Mouse (Mus musculus) heart, postnatal 0 days (tissue): ENCODE results near the gene Edf1. TPM values are rescaled to one million over a fixed set of nuclear protein-coding genes. Genes with fewer than 3 reads are reported as not detected.

Experiments used
- ATAC-seq: fragments of 200-750 bp; cut with Nextera tagmentation; 2 replicates; pipeline ENCODE4 v1.8.0; 2017; ENCODE audit warnings: low read depth, moderate number of reproducible peaks, moderate library complexity; ENCODE audit not compliant: insufficient read depth
- DNase-seq: peaks from one replicate; pipeline ENCODE4 v3.0.0-alpha.2; 2016; ENCODE audit warnings: low spot score
- H3K27ac ChIP-seq: fragments of 300-500 bp; sonication (generic); 2 replicates; pipeline ENCODE4 v1.5.1; 2014; ENCODE audit warnings: low read depth, mild to moderate bottlenecking
- H3K27me3 ChIP-seq: fragments of 300-500 bp; sonication (generic); 2 replicates; pipeline ENCODE4 v1.6.1; 2014; ENCODE audit warnings: low read length, mixed read lengths; ENCODE audit not compliant: control insufficient read depth, insufficient read depth
- H3K36me3 ChIP-seq: fragments of 300-500 bp; sonication (generic); replicated peaks from 2 replicates; pipeline ENCODE4 v1.6.1; 2014; ENCODE audit warnings: low read length, mixed read lengths; ENCODE audit not compliant: control insufficient read depth, insufficient read depth
- H3K4me1 ChIP-seq: fragments of 300-500 bp; sonication (generic); 2 replicates; pipeline ENCODE4 v1.6.1; 2014; ENCODE audit warnings: antibody characterized with exemption; ENCODE audit not compliant: control insufficient read depth, insufficient read depth
- H3K4me2 ChIP-seq: fragments of 300-500 bp; sonication (generic); 2 replicates; pipeline ENCODE4 v1.6.1; 2014; ENCODE audit warnings: low read depth, mild to moderate bottlenecking, low read length, moderate library complexity
- H3K4me3 ChIP-seq: fragments of 300-500 bp; sonication (generic); 2 replicates; pipeline ENCODE4 v1.5.1; 2014; ENCODE audit warnings: low read depth, low read length
- H3K9ac ChIP-seq: fragments of 300-500 bp; sonication (generic); replicated peaks from 2 replicates; pipeline ENCODE4 v1.6.1; 2014; ENCODE audit warnings: low read depth, low read length, mixed read lengths
- H3K9me3 ChIP-seq: fragments of 300-500 bp; sonication (generic); replicated peaks from 2 replicates; pipeline ENCODE4 v1.6.1; 2016; ENCODE audit warnings: low read length; ENCODE audit not compliant: control insufficient read depth
- CTCF ChIP-seq: IDR thresholded peaks from 2 replicates; pipeline ENCODE4 v1.5.1; 2016; ENCODE audit warnings: antibody characterized with exemption, control low read depth, low read depth
- EP300 ChIP-seq: IDR thresholded peaks from 2 replicates; pipeline ENCODE4 v1.6.1; 2016; ENCODE audit warnings: antibody characterized with exemption, low read depth
- WGBS: fragments of 180-500 bp; shearing (Covaris S2); extraction: QIAGEN DNeasy Blood & Tissue Kit; methylation state at CpG from one replicate; pipeline ENCODE4 v1.1.7; 2014; 5-methylcytosine and 5-hydroxymethylcytosine counted together
- polyA plus RNA-seq: library from polyadenylated mRNA; unstranded; fragments of >200 nt; fragmentation: Nextera tagmentation; extraction: Ambion mirVana; gene quantifications from 2 replicates; pipeline ENCODE4 v1.2.1, GENCODE M21; 2015
- total RNA-seq: library from RNA; depleted of rRNA; stranded (reverse); fragments of >200 nt; gene quantifications from 2 replicates; pipeline ENCODE4 v1.2.3, GENCODE M21; 2014; ENCODE audit warnings: low replicate concordance

Gene Edf1
- total and polyA plus RNA-seq, 2 experiments from 2014 or later: 112 to 314 TPM

DNA sequence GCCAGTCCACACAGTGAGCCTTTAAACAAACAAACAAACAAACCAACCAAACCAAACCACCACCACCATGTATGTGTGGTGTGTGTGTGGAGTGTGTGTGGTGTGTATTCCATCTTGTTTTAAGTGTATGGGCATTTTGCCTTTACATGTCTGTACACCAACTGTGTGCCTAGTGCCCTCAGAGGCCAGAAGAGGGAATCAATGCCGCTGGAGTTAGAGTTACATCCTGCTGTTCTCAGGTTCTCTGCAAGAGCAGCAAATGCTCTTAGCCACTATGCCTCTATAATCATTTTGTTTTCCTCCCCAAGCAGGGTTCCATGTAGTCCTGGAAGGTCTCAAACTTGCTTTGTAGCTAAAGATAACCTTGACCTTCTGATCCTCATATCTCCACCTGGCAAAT is 1.4 kb upstream of the Edf1 start:
- H3K27me3 ChIP-seq: no peaks in the 10 kb centered on the region

DNA sequence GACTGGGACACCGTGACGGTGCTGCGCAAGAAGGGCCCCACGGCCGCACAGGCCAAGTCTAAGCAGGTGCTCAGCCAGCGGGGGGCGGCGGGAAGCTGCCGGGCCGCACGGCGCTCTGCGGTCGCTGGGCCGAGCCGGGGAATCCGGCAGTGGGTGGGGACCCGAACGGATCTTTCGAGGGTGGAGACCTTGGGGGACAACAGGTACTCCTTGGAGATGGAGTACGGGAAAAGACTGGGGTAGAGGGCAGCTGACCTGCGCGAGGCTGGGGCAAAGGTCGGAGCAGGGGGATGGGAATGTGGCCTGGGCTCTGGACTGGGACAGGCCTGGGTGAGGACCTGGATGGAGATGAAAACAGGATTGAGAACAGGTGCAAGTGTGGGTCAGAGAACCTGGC is 315 bp downstream of the Edf1 start:
- Histone ChIP-seq H3K4me3 (peak overlapping the region; percentile 84), H3K4me2 (peak overlapping the region; percentile 88), H3K27ac (peak overlapping the region; percentile 61), H3K9me3 (no peaks in the 10 kb centered on the region), H3K36me3 (peaks cover 30% of the 10 kb centered on the region), H3K27me3 (no peaks in the 10 kb centered on the region), H3K9ac (peak overlapping the region; percentile 89), H3K4me1 (peaks cover 16% of the 10 kb centered on the region; the same call in 1 of the 2 replicates)
- DNase-seq (no peak), ATAC-seq (peak; percentile 18)
- TF ChIP-seq CTCF (no peak), EP300 (no peak)
- WGBS: under 1% methylated on average over 24 of the region's 24 CpGs

More for the DNA sequence above, 1.4 kb upstream of the Edf1 start:
- Histone ChIP-seq H3K4me2 (no peak overlapping the region), H3K36me3 (peaks cover 13% of the 10 kb centered on the region), H3K9ac (no peak overlapping the region), H3K27ac (no peak overlapping the region), H3K4me1 (peaks cover 16% of the 10 kb centered on the region; the same call in 1 of the 2 replicates), H3K4me3 (no peak overlapping the region), H3K9me3 (no peaks in the 10 kb centered on the region)
- DNase-seq: no peak
- no peak for ATAC-seq
- 44% methylated on average over 1 of the region's 1 CpGs for WGBS
- no peak for TF ChIP-seq EP300
- no peak for TF ChIP-seq CTCF

DNA sequence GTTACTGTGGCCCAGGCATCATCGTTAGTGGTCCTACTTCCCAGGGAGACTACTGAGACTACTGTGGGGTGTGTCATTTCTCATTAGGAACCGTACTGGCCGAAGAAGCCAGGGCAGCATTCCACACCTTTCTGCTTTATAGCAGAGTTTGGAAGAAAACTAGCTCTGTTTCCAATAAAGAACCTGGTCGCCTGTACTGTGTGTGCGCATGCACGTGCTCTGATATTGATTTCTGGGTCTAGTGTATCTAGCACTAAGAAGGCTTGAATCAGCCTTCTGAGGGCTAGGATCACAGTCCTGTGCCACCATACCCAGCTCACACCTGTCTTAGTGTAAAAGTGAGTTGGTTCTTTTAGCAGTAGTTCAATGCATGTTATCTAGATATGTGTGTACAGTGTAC is 1.1 kb downstream of the Edf1 start:
- 58% methylated on average over 6 of the region's 6 CpGs for WGBS
- peaks cover 16% of the 10 kb centered on the region; the same call in 1 of the 2 replicates for H3K4me1 ChIP-seq
- H3K36me3 ChIP-seq: peaks cover 38% of the 10 kb centered on the region
- no peak for ATAC-seq
- H3K4me2 ChIP-seq: peak overlapping the region; percentile 88
- no peaks in the 10 kb centered on the region for H3K9me3 ChIP-seq
- DNase-seq: no peak
- no peak overlapping the region for H3K27ac ChIP-seq
- peak overlapping the region; percentile 89; the same call in 1 of the 2 replicates for H3K9ac ChIP-seq
- H3K27me3 ChIP-seq: no peaks in the 10 kb centered on the region
- TF ChIP-seq CTCF: no peak
- TF ChIP-seq EP300: no peak
- H3K4me3 ChIP-seq: peak overlapping the region; percentile 84; the same call in 1 of the 2 replicates

DNA sequence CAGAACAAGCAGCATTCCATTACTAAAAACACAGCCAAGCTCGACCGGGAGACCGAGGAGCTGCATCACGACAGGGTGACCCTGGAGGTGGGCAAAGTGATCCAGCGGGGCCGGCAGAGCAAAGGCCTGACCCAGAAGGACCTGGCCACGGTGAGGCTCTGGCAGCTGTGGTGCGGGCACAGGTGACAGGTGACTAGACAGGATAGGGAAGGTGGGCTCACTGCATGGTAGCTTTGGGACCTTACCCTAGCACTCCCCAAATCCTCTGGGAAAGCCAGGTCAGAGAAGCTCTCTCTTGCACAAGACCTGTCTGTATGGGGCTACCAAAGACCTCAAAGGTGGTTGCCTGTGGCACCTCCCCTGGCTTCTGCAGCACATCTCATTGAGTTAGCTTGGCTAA is 2.9 kb downstream of the Edf1 start:
- ATAC-seq (no peak), DNase-seq (no peak)
- no peak for TF ChIP-seq EP300
- no peak for TF ChIP-seq CTCF
- Histone ChIP-seq H3K4me1 (peaks cover 16% of the 10 kb centered on the region; the same call in 1 of the 2 replicates), H3K4me3 (no peak overlapping the region), H3K9ac (no peak overlapping the region), H3K27ac (no peak overlapping the region), H3K9me3 (no peaks in the 10 kb centered on the region), H3K4me2 (no peak overlapping the region), H3K36me3 (peaks cover 56% of the 10 kb centered on the region), H3K27me3 (no peaks in the 10 kb centered on the region)
- 83% methylated on average over 8 of the region's 8 CpGs for WGBS

DNA sequence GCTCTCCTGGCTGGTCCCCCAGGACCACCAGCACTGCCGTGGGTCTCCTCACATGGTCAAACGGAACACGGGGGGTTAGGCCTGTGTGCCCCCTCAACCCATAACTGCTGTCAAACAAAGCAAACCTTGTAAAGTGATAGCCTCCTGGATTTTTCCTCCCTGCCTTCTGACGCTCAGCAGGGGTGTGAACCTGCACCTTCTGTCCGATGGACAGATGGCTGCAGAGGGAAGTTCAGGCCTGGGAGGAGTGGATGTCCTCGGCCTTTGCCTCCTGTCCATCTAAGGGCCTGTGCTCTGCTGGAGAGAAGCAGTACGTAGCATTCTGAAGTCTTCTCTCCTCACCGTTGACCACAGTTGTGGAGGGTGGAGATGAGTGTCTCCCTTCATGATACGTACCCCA is 4.3 kb downstream of the Edf1 start:
- Histone ChIP-seq H3K36me3 (peaks cover 62% of the 10 kb centered on the region), H3K4me1 (peaks cover 11% of the 10 kb centered on the region; the same call in 1 of the 2 replicates)
- DNase-seq: no peak

DNA sequence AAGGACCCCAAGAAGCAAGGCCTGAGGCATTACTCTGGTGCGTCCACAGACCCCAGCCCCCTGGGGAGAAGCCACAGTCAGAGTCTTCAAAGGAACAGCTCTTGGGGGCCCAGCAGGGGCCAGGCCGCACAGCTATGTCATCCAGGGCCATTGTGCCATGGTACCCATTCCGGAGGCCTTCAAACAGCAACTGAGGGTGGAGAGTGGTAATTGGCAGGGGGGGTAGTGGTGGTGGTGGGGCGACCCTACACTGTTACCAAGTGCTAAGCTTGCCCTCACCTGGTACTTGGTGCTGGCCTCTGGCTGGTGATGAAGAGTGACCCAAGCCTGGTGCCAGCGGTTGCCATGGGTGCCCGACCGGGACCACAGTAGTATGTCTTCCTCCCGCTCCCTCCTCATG is 8.1 kb downstream of the Edf1 start:
- Histone ChIP-seq H3K9ac (no peak overlapping the region), H3K4me1 (no peaks in the 10 kb centered on the region), H3K27me3 (no peaks in the 10 kb centered on the region), H3K4me2 (no peak overlapping the region), H3K27ac (no peak overlapping the region), H3K4me3 (no peak overlapping the region), H3K9me3 (no peaks in the 10 kb centered on the region), H3K36me3 (peaks cover 65% of the 10 kb centered on the region)
- no peak for ATAC-seq
- WGBS: 92% methylated on average over 8 of the region's 8 CpGs
- TF ChIP-seq CTCF (no peak), EP300 (no peak)
- DNase-seq: no peak

More for the DNA sequence above, 4.3 kb downstream of the Edf1 start:
- Histone ChIP-seq H3K27ac (no peak overlapping the region), H3K27me3 (no peaks in the 10 kb centered on the region), H3K4me3 (no peak overlapping the region), H3K4me2 (no peak overlapping the region), H3K9ac (no peak overlapping the region), H3K9me3 (no peaks in the 10 kb centered on the region)
- 74% methylated on average over 9 of the region's 9 CpGs for WGBS
- no peak for ATAC-seq
- TF ChIP-seq CTCF (no peak), EP300 (no peak)
